Mouse (Mus musculus) liver, embryonic 14.5 days (tissue): ENCODE measurements around the gene Jdp2. TPM values are rescaled to one million over a fixed set of nuclear protein-coding genes. Genes with fewer than 3 reads are reported as not detected.
A peak's percentile ranks its signal among the peaks of the same experiment; 100 is the strongest.

Experiments used
- ATAC-seq: fragments of 200-750 bp; cut with Nextera tagmentation; 2 replicates; pipeline ENCODE4 v1.8.0; 2017; ENCODE audit warnings: moderate number of reproducible peaks, mild to moderate bottlenecking, moderate library complexity; ENCODE audit not compliant: insufficient read depth
- DNase-seq, 3 experiments: peaks; one replicate each; pipeline ENCODE4 v3.0.0-alpha.2; 2012 to 2013; ENCODE audit warnings: low read depth in 3 of 3, low spot score in 3 of 3
- H3K27ac ChIP-seq: fragments of 300-500 bp; sonication (generic); 2 replicates; pipeline ENCODE4 v1.5.1; 2014; ENCODE audit warnings: moderate library complexity, mild to moderate bottlenecking, control low read depth, inconsistent platforms
- H3K27me3 ChIP-seq: fragments of 300-500 bp; sonication (generic); 2 replicates; pipeline ENCODE4 v1.6.1; 2014; ENCODE audit warnings: mild to moderate bottlenecking, low read length, moderate library complexity; ENCODE audit not compliant: control insufficient read depth, insufficient read depth
- H3K36me3 ChIP-seq: fragments of 300-500 bp; sonication (generic); replicated peaks from 2 replicates; pipeline ENCODE4 v1.6.1; 2014; ENCODE audit warnings: low read depth; ENCODE audit not compliant: control insufficient read depth, insufficient read depth
- H3K4me1 ChIP-seq, 2 experiments: fragments of 200-500 bp in 1 of 2; fragments of 300-500 bp in 1 of 2; sonication (generic) in 1 of 2; replicated peaks; 2 replicates each; pipeline ENCODE4 v1.6.1; 2012 to 2014; ENCODE audit warnings: antibody characterized with exemption in 1 of 2, inconsistent platforms in 1 of 2, low read length in 1 of 2; ENCODE audit not compliant: control insufficient read depth in 2 of 2, insufficient read depth in 2 of 2
- H3K4me2 ChIP-seq: fragments of 300-500 bp; sonication (generic); 2 replicates; pipeline ENCODE4 v1.6.1; 2014; ENCODE audit warnings: low read depth, mild to moderate bottlenecking, control low read depth, moderate library complexity
- H3K4me3 ChIP-seq, 2 experiments: fragments of 200-500 bp in 1 of 2; fragments of 300-500 bp in 1 of 2; sonication (generic) in 1 of 2; 2 replicates each; pipeline ENCODE4 v1.5.1; 2012 to 2014; ENCODE audit warnings: low read depth in 2 of 2, low read length in 2 of 2, mild to moderate bottlenecking in 2 of 2, control low read depth in 1 of 2, inconsistent platforms in 1 of 2, moderate library complexity in 1 of 2; ENCODE audit not compliant: insufficient read depth in 1 of 2
- H3K9ac ChIP-seq: fragments of 300-500 bp; sonication (generic); replicated peaks from 2 replicates; pipeline ENCODE4 v1.6.1; 2014; ENCODE audit warnings: mild to moderate bottlenecking, control low read depth, moderate library complexity
- H3K9me3 ChIP-seq: fragments of 300-500 bp; sonication (generic); 2 replicates; pipeline ENCODE4 v1.6.1; 2016; ENCODE audit warnings: low read length, mixed read lengths; ENCODE audit not compliant: control insufficient read depth
- CTCF ChIP-seq: IDR thresholded peaks from 2 replicates; pipeline ENCODE4 v1.5.1; 2016; ENCODE audit warnings: antibody characterized with exemption, low read depth, control low read depth
- EP300 ChIP-seq: IDR thresholded peaks from 2 replicates; pipeline ENCODE4 v1.6.1; 2016; ENCODE audit warnings: antibody characterized with exemption, low read depth
- WGBS: fragments of 180-500 bp; shearing (Covaris S2); extraction: QIAGEN DNeasy Blood & Tissue Kit; methylation state at CpG from one replicate; pipeline ENCODE4 v1.1.7; 2014; ENCODE audit not compliant: insufficient replicate concordance; 5-methylcytosine and 5-hydroxymethylcytosine counted together
- polyA plus RNA-seq, 2 experiments: library from polyadenylated mRNA; depleted of rRNA in 1 of 2; stranded (reverse) in 1 of 2; unstranded in 1 of 2; fragments of >200 nt; fragmentation: Nextera tagmentation in 1 of 2; extraction: Ambion mirVana in 1 of 2; gene quantifications; 2 replicates each; pipeline versions ENCODE4 v1.2.1 to v1.2.3; 2012 to 2014

Jdp2 gene
- polyA plus RNA-seq, 2 experiments: 0.18 to 2.1 TPM

DNA sequence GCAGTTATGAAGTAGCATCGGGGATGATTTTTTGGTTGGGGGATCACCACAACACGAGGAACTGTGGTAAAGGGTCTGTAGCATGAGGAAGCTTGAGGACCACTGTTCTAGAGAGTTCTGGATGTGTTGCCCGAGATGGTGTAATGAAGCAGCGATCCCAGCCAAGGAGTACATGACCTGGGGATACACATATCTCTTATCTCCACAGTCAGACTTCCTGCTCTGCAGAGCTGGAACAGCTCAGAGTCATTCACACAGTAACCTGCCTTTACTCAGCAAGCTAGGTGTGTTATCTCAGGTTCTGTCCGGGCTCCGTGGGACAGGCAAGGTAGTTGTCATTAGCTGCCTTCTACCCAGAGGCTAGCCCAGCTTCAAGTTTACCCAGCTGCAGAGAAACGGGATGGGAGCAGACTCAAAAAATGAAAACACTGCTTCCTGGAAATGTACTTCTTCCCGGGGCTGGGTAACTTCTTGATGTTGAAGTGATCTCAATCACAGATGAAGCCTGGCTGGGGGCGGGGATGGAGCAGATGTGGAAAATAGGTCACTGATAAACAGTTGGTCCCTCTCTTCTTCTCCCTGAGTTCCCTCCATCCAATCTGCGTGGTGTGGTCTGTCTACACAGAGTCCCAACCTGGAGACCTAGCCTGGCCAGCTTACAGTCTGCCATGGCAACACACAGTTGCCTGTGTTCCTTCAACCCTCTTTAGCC is 42.2 kb downstream of the Jdp2 start:
- no peaks in the 10 kb centered on the region for H3K36me3 ChIP-seq
- no peak overlapping the region for H3K4me2 ChIP-seq
- no peak for ATAC-seq
- no peak overlapping the region for H3K27ac ChIP-seq
- no peak overlapping the region for H3K4me3 ChIP-seq
- peaks cover 0 to 4% of the 10 kb centered on the region in 2 experiments; a peak in 1 of 4 replicates for H3K4me1 ChIP-seq
- no peak for DNase-seq
- H3K9ac ChIP-seq: no peak overlapping the region
- TF ChIP-seq EP300 (no peak), CTCF (no peak)
- no peaks in the 10 kb centered on the region for H3K9me3 ChIP-seq
- 17% methylated on average over 10 of the region's 10 CpGs for WGBS
- no peaks in the 10 kb centered on the region for H3K27me3 ChIP-seq

DNA sequence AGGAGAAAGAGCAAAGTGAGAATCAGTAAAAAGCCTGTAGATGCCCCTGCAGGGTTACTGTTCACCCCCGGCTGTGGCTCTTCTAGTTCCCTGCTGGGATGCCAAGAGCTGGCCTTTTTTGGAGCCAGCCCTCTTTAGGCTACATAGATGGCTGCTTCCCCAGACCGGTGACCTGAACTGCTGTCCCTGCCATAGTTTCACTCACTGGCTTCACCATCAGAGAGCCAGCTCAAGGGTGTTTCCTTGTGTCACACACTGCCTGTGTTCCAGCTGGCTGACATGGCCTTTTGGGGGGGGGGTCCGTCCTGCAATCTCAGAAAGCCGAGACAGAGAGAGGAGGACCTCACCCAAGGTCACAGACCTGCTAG is 42.7 kb downstream of the Jdp2 start:
- Histone ChIP-seq H3K9me3 (no peaks in the 10 kb centered on the region), H3K9ac (no peak overlapping the region), H3K4me3 (no peak overlapping the region), H3K4me2 (no peak overlapping the region), H3K4me1 (peaks cover 0 to 4% of the 10 kb centered on the region in 2 experiments; a peak in 1 of 4 replicates), H3K36me3 (no peaks in the 10 kb centered on the region), H3K27ac (no peak overlapping the region), H3K27me3 (no peaks in the 10 kb centered on the region)
- no peak for DNase-seq
- whole genome bisulfite sequencing: 45% methylated on average over 4 of the region's 4 CpGs
- ATAC-seq: no peak
- TF ChIP-seq CTCF (no peak), EP300 (no peak)

DNA sequence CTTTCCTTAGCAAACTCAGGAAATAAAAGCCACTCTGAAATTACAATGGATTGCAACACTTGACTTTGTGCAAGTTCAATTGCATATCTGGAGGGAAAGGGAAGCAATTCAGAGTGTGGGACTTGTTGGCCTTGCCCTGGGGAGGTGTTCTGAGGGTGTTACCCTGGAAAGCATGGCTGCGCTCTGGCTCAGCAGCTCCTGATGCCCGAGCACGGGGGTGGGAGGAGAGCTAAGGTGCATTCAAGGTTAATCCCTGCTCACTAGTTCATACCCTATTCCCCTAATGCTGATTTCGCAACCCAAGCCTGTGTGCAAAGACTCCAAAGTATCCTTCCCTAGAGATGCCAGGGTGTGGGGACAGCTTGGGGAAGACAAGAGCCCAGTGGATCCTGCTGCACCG is 44.9 kb downstream of the Jdp2 start:
- Histone ChIP-seq H3K4me2 (no peak overlapping the region), H3K27ac (no peak overlapping the region)

DNA sequence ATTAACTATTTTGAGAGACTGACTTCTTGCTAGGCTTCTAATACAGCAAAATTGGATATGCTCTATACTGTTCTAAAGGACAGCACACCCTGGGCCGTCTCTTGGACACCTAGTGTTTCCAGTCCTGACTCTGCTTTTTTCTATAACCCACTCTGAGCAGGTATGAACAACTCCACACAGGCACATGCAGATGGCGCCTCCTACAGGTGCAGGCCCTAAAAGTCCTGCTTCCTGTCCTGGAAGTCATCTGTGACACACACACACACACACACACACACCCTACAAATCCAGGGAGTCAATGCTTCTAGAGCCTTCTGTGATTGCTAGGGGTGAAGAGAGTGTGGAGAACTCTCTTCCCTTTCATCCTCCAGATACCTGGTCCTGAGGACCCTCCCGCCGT is 46.8 kb downstream of the Jdp2 start:
- Histone ChIP-seq H3K27ac (no peak overlapping the region), H3K27me3 (no peaks in the 10 kb centered on the region), H3K9ac (no peak overlapping the region), H3K4me3 (no peak overlapping the region), H3K36me3 (no peaks in the 10 kb centered on the region), H3K9me3 (no peaks in the 10 kb centered on the region), H3K4me2 (no peak overlapping the region), H3K4me1 (peaks cover 0 to 6% of the 10 kb centered on the region in 2 experiments; a peak in 1 of 4 replicates)
- DNase-seq (no peak), ATAC-seq (no peak)
- TF ChIP-seq CTCF (peak; percentile 39), EP300 (no peak)
- WGBS: 61% methylated on average over 4 of the region's 4 CpGs

More for the DNA sequence above, 44.9 kb downstream of the Jdp2 start:
- Histone ChIP-seq H3K4me1 (peaks cover 0 to 6% of the 10 kb centered on the region in 2 experiments; a peak in 1 of 4 replicates), H3K9me3 (no peaks in the 10 kb centered on the region), H3K36me3 (no peaks in the 10 kb centered on the region), H3K9ac (no peak overlapping the region), H3K27me3 (no peaks in the 10 kb centered on the region), H3K4me3 (no peak overlapping the region)
- ATAC-seq: no peak
- DNase-seq: no peak
- WGBS: 47% methylated on average over 5 of the region's 5 CpGs
- no peak for TF ChIP-seq CTCF
- TF ChIP-seq EP300: no peak

DNA sequence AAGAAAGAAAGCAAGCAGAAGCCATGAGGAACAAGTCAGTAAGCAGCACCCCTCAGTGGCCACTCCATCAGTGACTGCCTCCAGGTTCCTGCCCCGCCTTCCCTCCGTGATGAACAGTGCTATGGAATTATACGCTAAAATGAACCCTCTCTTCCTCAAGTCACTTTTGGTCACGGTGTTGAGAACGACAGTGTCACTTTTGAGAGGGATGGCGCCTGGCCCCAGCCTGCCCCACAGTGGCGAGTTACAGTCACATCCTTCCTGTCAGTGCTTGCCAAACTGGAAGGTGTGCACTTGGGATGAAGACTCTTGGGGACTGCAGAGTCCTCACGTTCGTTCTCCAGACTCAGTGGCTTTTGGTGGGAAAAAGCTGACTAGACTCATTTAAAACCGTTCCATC is 48.5 kb downstream of the Jdp2 start:
- ATAC-seq (no peak), DNase-seq (no peak)
- Histone ChIP-seq H3K4me2 (no peak overlapping the region), H3K36me3 (no peaks in the 10 kb centered on the region), H3K4me3 (no peak overlapping the region), H3K9ac (no peak overlapping the region), H3K27ac (no peak overlapping the region), H3K9me3 (no peaks in the 10 kb centered on the region), H3K27me3 (no peaks in the 10 kb centered on the region), H3K4me1 (0 out of 4 replicates have a peak, but pooled peaks cover 0 to 3% of the 10 kb centered on the region in 2 experiments)
- WGBS: 23% methylated on average over 10 of the region's 10 CpGs
- peak; percentile 53 for TF ChIP-seq CTCF
- no peak for TF ChIP-seq EP300
